Mouse (Mus musculus) spleen, postnatal 10 days (tissue): ENCODE measurements around the gene Lpin2.

Experiments used
- DNase-seq, 2 experiments: peaks; one replicate each; pipeline ENCODE4 v3.0.0; 2021 to 2022; ENCODE audit warnings: low spot score in 2 of 2

The Lpin2 gene

DNA sequence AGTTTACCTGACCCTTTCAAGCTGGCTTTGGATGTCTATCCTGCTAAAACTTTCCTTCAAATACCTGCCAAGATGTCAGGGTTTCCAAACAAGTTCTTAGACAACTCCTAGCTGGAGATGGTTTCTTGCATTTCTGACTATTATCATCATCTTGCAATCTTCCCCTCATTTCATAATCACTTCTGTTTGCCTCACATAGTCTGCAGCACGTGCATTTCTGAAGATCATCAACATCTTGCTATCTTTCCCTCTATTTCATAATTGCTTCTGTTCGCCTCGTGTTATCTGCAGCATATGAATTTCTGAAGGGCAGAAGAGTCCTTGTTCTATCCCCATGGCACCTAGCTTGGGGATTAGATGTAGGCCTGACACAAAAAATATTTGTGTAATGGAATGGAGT is 112.2 kb downstream of the Lpin2 start:
- DNase-seq, result no peak
